Mouse (Mus musculus): ENCODE results near the gene Cept1. TPM values are rescaled to one million over a fixed set of nuclear protein-coding genes. Genes with fewer than 3 reads are reported as not detected.

Gene Cept1
- polyA plus RNA-seq, 1 experiment, result 27.9 TPM

DNA sequence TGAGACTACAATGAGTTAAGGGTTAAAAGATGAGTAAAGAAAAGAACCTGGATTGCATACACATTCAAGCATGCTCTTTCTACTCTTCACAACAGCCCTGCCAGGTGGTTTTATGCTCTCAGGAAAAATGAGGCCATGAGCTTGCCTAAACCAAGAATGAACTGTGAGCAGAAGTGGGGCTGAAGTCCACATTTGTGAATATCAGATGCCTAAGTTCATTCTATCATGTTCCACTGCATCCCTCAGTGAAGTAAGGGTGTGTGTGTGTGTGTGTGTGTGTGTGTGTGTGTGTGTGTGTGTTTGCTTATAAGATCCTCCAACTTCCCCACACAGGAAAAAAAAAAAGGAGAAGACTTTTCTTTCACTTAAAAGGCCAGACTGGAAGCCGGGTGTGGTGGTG is 70.7 kb downstream of the Cept1 start:
- no peak for DNase-seq (ENCODE audit: low read depth)
- TF ChIP-seq CTCF (IDR thresholded peaks at IDR 0.05; ENCODE audit: borderline replicate concordance, extremely low read depth, insufficient read depth, insufficient read length), result no peak
- no peak for TF ChIP-seq POLR2A (IDR thresholded peaks at IDR 0.05; ENCODE audit: borderline replicate concordance, extremely low read depth, insufficient read depth, insufficient read length, poor library complexity, severe bottlenecking)

DNA sequence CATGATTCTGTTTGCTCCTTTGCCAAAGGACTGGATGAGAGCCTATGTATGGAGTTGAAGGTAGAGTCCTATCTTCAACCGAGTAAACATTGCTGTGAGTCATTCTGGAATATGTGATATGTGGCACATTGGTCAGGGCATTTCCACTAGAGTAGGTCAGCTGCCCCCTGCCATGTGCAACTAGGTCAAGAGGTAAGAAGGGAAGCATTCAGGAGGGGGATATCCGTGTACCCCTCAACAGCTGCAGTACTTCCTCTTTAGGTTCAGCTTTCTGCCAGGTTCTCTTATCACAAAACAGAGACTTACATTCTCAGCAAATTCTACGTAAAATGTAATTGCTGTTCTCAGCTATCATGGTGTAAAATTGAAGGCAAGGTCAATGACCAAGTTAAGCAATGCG is 73.4 kb downstream of the Cept1 start:
- TF ChIP-seq POLR2A (IDR thresholded peaks at IDR 0.05; ENCODE audit: borderline replicate concordance, extremely low read depth, insufficient read depth, insufficient read length, poor library complexity, severe bottlenecking), result no peak
- TF ChIP-seq CTCF (IDR thresholded peaks at IDR 0.05; ENCODE audit: borderline replicate concordance, extremely low read depth, insufficient read depth, insufficient read length), result no peak
- DNase-seq (ENCODE audit: low read depth), result no peak

DNA sequence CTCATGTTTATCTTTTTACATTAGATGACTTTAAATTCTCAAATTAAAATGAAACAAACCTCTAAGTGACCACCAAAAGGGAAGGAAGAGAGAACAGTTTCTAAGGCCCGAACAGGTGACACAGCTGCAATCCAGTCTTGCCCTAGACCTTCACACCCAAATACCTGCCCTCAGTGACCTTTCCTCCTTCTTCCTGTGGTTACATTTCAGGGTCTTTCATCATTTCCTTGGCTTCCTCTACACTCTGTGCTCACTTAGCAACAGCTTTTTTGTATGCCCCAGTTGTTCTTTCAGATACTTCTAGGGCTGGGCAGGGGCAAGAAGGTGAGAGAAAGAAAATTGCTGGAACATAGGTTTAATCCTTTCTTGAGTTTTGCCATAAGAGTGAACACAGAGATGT is 82.9 kb downstream of the Cept1 start:
- no peak for TF ChIP-seq POLR2A (IDR thresholded peaks at IDR 0.05; ENCODE audit: borderline replicate concordance, extremely low read depth, insufficient read depth, insufficient read length, poor library complexity, severe bottlenecking)
- no peak for TF ChIP-seq CTCF (IDR thresholded peaks at IDR 0.05; ENCODE audit: borderline replicate concordance, extremely low read depth, insufficient read depth, insufficient read length)
- DNase-seq (ENCODE audit: low read depth), result no peak

DNA sequence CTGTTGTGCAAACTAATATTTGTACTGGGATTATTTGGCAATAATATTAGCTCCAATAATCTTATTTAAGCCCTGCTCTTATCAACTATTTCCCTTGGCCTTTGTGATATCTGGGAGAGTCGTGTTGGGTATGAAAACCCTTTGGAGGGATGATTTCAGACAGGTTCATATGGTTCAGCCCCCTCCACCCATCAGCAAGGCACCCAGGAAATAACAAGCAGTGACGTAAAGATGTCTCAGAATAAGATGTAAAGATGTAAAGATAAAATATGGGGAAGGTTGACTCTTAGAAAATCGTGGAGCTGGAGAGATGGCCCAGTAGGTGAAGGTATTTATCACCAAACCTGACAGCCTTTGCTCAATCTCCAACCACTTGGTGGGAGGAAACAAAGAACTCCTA is 85.1 kb downstream of the Cept1 start:
- no peak for DNase-seq (ENCODE audit: low read depth)
- TF ChIP-seq CTCF (IDR thresholded peaks at IDR 0.05; ENCODE audit: borderline replicate concordance, extremely low read depth, insufficient read depth, insufficient read length) (no peak), POLR2A (IDR thresholded peaks at IDR 0.05; ENCODE audit: borderline replicate concordance, extremely low read depth, insufficient read depth, insufficient read length, poor library complexity, severe bottlenecking) (no peak)

DNA sequence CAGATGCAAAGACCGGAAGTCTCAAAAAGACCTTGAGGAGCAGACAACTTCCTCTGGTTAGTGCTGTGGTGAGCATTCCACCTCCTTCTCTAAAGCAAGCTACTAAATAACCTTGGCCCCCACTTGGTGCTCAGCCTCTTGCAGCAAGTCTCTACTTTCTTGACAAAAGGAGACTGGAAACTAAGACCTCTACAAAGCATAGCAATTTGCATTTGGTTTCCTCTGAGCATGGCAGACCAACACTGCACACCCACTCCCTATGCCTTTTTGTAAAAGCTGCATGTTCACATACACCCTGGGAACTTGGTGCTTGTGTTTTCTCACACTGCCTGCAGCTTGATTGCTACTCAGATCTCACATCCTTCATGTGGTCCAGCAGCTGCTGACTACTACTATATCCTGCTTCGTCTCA is 85.5 kb downstream of the Cept1 start:
- no peak for TF ChIP-seq POLR2A (IDR thresholded peaks at IDR 0.05; ENCODE audit: borderline replicate concordance, extremely low read depth, insufficient read depth, insufficient read length, poor library complexity, severe bottlenecking)
- TF ChIP-seq CTCF (IDR thresholded peaks at IDR 0.05; ENCODE audit: borderline replicate concordance, extremely low read depth, insufficient read depth, insufficient read length), result no peak
- DNase-seq (ENCODE audit: low read depth), result no peak

DNA sequence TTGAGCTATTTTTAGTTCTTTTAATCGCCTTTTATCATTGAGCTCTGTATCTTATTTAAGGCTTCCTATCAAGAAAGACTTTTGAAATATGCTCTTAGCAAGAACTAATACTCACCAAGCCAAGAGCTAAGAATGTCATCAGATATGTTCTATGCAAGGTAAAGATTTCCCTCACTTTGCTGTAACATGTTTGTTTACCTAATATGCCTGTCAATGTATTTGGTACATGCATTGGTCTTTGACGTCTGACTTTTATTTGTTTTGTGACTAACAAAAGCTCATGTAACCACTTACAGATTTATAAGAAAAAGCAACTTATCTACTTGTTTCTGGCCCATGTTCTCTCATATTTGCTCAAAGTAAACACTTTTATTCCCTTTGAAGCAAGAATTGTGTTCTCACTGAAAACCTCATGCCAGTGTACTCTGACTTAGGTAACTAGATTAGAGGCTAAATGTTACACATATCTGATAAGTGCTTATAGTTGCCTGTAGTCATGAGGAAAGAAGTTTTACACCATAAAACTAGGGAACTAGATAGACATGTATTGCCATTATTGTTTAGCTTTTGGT is 90.2 kb downstream of the Cept1 start:
- DNase-seq (ENCODE audit: low read depth), result no peak
- TF ChIP-seq POLR2A (IDR thresholded peaks at IDR 0.05; ENCODE audit: borderline replicate concordance, extremely low read depth, insufficient read depth, insufficient read length, poor library complexity, severe bottlenecking) (no peak), CTCF (IDR thresholded peaks at IDR 0.05; ENCODE audit: borderline replicate concordance, extremely low read depth, insufficient read depth, insufficient read length) (no peak)

DNA sequence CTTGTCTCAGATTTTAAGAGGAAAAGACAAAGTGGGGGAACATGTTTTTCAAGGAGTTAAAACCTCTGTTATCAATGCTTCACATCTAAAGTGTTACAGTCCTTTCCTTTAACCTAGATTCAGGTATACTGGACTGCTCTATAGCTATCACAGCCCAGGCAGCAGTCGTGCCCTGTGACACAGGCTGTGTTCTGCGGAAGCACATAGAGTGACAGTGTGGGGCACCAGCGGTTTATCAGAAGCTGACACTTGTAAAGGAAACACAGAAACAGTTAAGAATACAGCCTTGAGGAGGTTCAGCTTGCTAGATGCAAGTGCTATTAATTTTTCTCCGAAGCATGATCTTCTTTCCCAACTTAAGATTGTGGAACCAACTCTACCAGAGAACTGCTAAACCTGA is 95.0 kb downstream of the Cept1 start:
- no peak for DNase-seq (ENCODE audit: low read depth)
- TF ChIP-seq POLR2A (IDR thresholded peaks at IDR 0.05; ENCODE audit: borderline replicate concordance, extremely low read depth, insufficient read depth, insufficient read length, poor library complexity, severe bottlenecking), result no peak
- TF ChIP-seq CTCF (IDR thresholded peaks at IDR 0.05; ENCODE audit: borderline replicate concordance, extremely low read depth, insufficient read depth, insufficient read length), result no peak

Other genes starting within 250 kb of the Cept1 start
- gene Chil6, start 141.6 kb downstream of the Cept1 start, polyA plus RNA-seq (2012; rRNA removed), result not detected in 2 replicates
- gene Dennd2d, start 65.4 kb downstream of the Cept1 start, polyA plus RNA-seq (2012; rRNA removed), result 0.29 and 0.49 TPM in 2 replicates
- 36.1 and 42.9 TPM in 2 replicates for gene Dram2, start within 50 bp of the Cept1 start, polyA plus RNA-seq (2012; rRNA removed)
- gene Lrif1, start 137.2 kb upstream of the Cept1 start, polyA plus RNA-seq (2012; rRNA removed), result 14.3 and 15.5 TPM in 2 replicates
- 3.0 and 3.1 TPM in 2 replicates for gene Cd53, start 242.3 kb upstream of the Cept1 start, polyA plus RNA-seq (2012; rRNA removed)

All from brain, embryonic 14.5 days (tissue).